Mouse (Mus musculus): ENCODE data around the gene Cnot1.

GRCm38 (mm10) chr8:95671861-95672260 is 135.4 kb downstream of the Cnot1 start:
- TF ChIP-seq EP300 (IDR thresholded peaks at IDR 0.05; ENCODE audit: low read length) (no peak), CTCF (conservative IDR thresholded peaks at IDR 0.05 in 1 of 2, IDR thresholded peaks at IDR 0.05 in 1 of 2; ENCODE audit: low read depth in 2 of 2, low read length in 2 of 2) (no peak), E2F4 (IDR thresholded peaks at IDR 0.05; ENCODE audit: insufficient replicate concordance, low read depth, low read length) (no peak), POLR2A (IDR thresholded peaks at IDR 0.05; ENCODE audit: low read depth, low read length) (no peak), ETS1 (conservative IDR thresholded peaks at IDR 0.05; ENCODE audit: low read depth, low read length) (no peak), CHD1 (IDR thresholded peaks at IDR 0.05; ENCODE audit: low read depth, low read length) (no peak), ELF1 (IDR thresholded peaks at IDR 0.05; ENCODE audit: low read depth, low read length) (no peak), ZMIZ1 (IDR thresholded peaks at IDR 0.05; ENCODE audit: low read depth, low read length) (no peak)
